Mouse (Mus musculus) cerebellum, adult 2 months (tissue): ENCODE data around the gene Il16. TPM values are rescaled to one million over a fixed set of nuclear protein-coding genes. Genes with fewer than 3 reads are reported as not detected.

Experiments
- DNase-seq, 2 experiments: peaks; one replicate each; pipeline ENCODE4 v3.0.0; 2021
- H3K27ac ChIP-seq: fragments of 200-500 bp; 2 replicates; pipeline ENCODE4 v1.5.1; 2012; ENCODE audit warnings: low read length, control low read depth, inconsistent platforms; ENCODE audit not compliant: insufficient read depth
- H3K27me3 ChIP-seq: fragments of 200-500 bp; 2 replicates; pipeline ENCODE4 v1.6.1; 2012; ENCODE audit warnings: inconsistent platforms, mild to moderate bottlenecking, low read length, moderate library complexity; ENCODE audit not compliant: control insufficient read depth, insufficient read depth
- H3K4me1 ChIP-seq: fragments of 200-500 bp; 2 replicates; pipeline ENCODE4 v1.6.1; 2011; ENCODE audit warnings: low read length; ENCODE audit not compliant: control insufficient read depth, insufficient read depth
- H3K4me3 ChIP-seq: fragments of 200-500 bp; replicated peaks from 2 replicates; pipeline ENCODE3; 2011; ENCODE audit warnings: mild to moderate bottlenecking, low read depth, low read length, control low read depth; ENCODE audit not compliant: insufficient read depth
- CTCF ChIP-seq: fragments of 200-500 bp; IDR thresholded peaks from 2 replicates; pipeline ENCODE4 v1.5.1; 2011; ENCODE audit warnings: low read depth, mild to moderate bottlenecking, control low read depth, low read length, moderate library complexity, borderline replicate concordance; ENCODE audit not compliant: insufficient read depth
- POLR2A ChIP-seq: fragments of 200-500 bp; IDR thresholded peaks from 2 replicates; pipeline ENCODE4 v1.6.1; 2011; ENCODE audit warnings: low read length, control low read depth, borderline replicate concordance; ENCODE audit not compliant: insufficient read depth
- WGBS: fragments of 180-500 bp; shearing (Covaris S2); methylation state at CpG from one replicate; pipeline ENCODE4 v1.1.7; 2018; 5-methylcytosine and 5-hydroxymethylcytosine counted together
- polyA plus RNA-seq: library from polyadenylated mRNA; depleted of rRNA; stranded (reverse); fragments of >200 nt; gene quantifications from 2 replicates; pipeline ENCODE4 v1.2.3, GENCODE M21; 2012

Gene Il16
- polyA plus RNA-seq, 1 experiment: 84.9 TPM

- no peak for DNase-seq
- peak overlapping the region; percentile 40 for H3K27ac ChIP-seq
- H3K27me3 ChIP-seq: no peaks in the 10 kb centered on the region
- TF ChIP-seq POLR2A (no peak), CTCF (no peak)
- peak overlapping the region; percentile 20 for H3K4me3 ChIP-seq
- 16% methylated on average over 9 of the region's 9 CpGs for WGBS
- peaks cover 18% of the 10 kb centered on the region; the same call in 1 of the 2 replicates for H3K4me1 ChIP-seq
Measured at GRCm38 (mm10) chr7:83703046-83703775, 42.3 kb downstream of the Il16 start.

DNA sequence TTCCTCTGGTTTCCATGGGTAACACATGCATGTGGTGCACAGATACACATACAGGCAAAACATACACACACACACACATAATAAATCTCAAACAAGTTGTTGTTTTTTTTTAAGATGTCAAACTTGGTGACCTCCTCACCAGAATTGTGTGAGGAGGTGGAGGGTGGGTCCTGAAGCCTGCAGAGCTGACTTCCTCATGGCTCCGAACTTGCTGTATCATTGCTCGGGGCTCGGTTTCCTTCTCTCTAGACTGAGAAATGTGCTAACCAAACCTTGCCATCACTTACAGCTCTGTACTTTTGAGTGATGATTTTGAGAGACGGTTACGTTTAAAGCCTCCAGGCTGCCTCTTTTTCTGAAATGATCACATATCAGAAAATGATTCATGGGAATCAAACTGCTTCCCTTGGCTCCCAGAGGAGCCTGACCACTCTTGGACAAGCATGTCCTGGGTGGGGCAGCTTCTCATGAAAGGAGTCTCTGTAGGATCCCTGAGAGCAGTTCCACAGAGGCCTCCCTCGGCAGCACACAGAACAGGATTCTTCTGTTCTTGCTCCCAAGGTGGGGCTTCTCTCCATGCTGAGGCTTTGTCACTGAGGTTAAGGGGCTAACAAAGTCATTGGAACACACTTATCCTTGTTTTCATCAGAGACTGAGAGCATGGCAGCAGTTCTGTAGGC is 46.3 kb downstream of the Il16 start:
- H3K4me1 ChIP-seq: peaks cover 18% of the 10 kb centered on the region; the same call in 1 of the 2 replicates
- no peaks in the 10 kb centered on the region for H3K27me3 ChIP-seq
- no peak overlapping the region for H3K4me3 ChIP-seq
- TF ChIP-seq CTCF (no peak), POLR2A (no peak)
- 42% methylated on average over 6 of the region's 6 CpGs for WGBS
- no peak for DNase-seq
- no peak overlapping the region for H3K27ac ChIP-seq

DNA sequence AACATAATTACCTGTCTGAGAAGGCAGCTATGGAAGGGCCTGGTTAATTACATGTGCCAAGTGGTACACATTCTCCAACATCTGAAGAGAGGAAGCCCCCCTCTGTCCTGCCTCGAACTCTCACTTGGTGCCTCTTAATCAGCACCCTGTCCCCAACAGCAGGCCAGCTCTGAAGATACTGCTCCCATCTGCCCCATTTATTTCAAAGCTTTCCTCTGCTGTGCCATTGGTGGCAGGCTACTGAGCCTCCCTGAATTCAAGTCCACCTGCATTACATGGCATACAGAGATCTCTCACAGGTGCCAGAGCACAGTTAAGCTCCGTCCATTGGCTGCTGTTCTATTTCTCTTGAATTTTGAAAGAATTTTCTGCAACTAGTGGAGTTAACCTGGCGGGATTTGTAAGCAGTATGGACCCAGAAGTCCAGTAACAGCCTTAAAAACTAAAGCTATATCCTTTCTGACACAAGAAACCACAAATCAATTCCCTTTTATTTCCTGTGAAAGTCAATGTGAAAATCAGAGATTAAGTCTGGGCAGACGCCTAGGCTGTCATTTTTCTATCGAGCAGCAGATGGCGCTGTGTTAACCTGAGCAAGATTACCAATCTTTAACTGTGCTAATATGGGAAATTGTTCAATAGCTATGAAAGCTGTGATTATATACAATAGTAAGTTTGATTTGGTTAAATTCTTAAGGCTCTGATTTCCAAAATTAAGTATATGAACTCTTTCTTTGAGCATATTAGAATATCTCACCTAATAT is 49.9 kb downstream of the Il16 start:
- Histone ChIP-seq H3K4me3 (no peak overlapping the region), H3K27me3 (no peaks in the 10 kb centered on the region), H3K27ac (peak overlapping the region; percentile 47; the same call in 1 of the 2 replicates), H3K4me1 (peaks cover 11% of the 10 kb centered on the region; the same call in 1 of the 2 replicates)
- TF ChIP-seq POLR2A: no peak
- TF ChIP-seq CTCF: peak; percentile 51; the same call in 1 of the 2 replicates
- DNase-seq: no peak
- 12% methylated on average over 6 of the region's 6 CpGs for WGBS

DNA sequence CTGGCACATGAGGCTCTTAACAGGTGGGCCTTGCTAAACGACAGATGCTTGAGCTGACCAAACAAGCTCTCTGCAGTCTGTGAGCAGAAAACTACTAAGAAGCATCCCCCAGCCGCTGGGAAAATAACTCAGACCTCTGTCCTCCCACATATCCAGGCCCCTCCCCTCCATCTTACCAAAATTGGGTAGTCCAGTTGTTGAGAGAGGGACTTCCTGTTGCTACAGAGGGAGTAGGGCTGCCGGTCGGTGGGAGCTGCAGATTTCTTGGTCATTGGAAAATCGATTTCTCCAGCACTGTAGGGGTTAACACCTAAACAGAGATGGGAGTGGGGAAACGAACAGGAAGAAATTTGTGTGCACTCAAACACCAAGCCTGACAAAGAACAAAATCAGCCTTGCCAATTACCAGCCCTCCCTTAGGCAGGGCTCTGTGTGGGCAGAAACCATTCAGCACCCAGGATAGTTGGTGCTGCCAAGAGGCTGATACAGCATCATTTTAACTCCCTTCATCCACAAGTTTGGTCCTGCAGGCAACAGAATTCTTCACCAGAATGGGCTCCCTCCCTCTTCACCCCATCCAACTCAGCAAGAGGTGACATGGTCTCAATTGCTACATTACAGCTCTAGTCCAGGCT is 62.8 kb downstream of the Il16 start:
- 27% methylated on average over 6 of the region's 6 CpGs for WGBS
- Histone ChIP-seq H3K4me3 (no peak overlapping the region), H3K27me3 (no peaks in the 10 kb centered on the region), H3K4me1 (peaks cover 20% of the 10 kb centered on the region), H3K27ac (peak overlapping the region; percentile 64)
- no peak for TF ChIP-seq CTCF
- TF ChIP-seq POLR2A: no peak
- DNase-seq: peak in 1 of 2 experiments; percentile 10

GRCm38 (mm10) chr7:83678506-83678905 is 67.0 kb downstream of the Il16 start:
- DNase-seq: peak in 1 of 2 experiments; percentile 5
- peaks cover 11% of the 10 kb centered on the region for H3K4me1 ChIP-seq
- 85% methylated on average over 4 of the region's 4 CpGs for WGBS
- H3K27ac ChIP-seq: no peak overlapping the region
- TF ChIP-seq CTCF (no peak), POLR2A (no peak)
- H3K27me3 ChIP-seq: no peaks in the 10 kb centered on the region
- H3K4me3 ChIP-seq: no peak overlapping the region

DNA sequence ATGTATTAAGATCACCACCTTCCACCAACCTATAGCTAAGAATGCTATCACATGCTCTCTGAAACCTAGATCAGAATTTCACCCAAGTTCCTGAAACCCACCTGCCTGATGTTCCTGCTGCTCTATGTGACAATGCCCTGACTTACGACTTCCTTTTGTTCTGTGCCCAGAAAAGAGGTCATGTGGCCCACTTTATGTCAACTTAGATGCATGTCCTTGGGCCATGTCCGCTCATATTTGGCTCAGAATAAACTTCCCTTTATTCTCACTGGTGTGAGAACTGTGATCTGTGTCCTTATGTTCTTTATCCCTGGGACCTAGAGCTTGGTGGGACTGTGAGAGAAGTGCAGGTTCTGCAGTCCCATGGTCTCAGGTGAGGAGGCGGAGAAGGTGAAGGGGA is 68.2 kb downstream of the Il16 start:
- H3K27ac ChIP-seq: no peak overlapping the region
- WGBS: 71% methylated on average over 3 of the region's 3 CpGs
- no peaks in the 10 kb centered on the region; the same call in 1 of the 2 replicates for H3K4me1 ChIP-seq
- H3K27me3 ChIP-seq: no peaks in the 10 kb centered on the region
- TF ChIP-seq CTCF (no peak), POLR2A (no peak)
- peak in 1 of 2 experiments; percentile 3 for DNase-seq
- no peak overlapping the region for H3K4me3 ChIP-seq
